Mouse (Mus musculus) cerebellum, adult 9-10 months (tissue): ENCODE results near the gene Tceal5.
A peak's percentile ranks its signal among the peaks of the same experiment; 100 is the strongest.

ENCODE experiments used
- DNase-seq: peaks from one replicate; pipeline ENCODE4 v3.0.0; 2022

Tceal5 gene

GRCm38 (mm10) chrX:136171189-136172117 is 32.2 kb downstream of the Tceal5 start:
- DNase-seq, result peak; percentile 48

- no peak for DNase-seq
Measured at GRCm38 (mm10) chrX:136170625-136171024, 33.1 kb downstream of the Tceal5 start.
